Mouse (Mus musculus) layer of hippocampus, adult 9-11 months (tissue): Measurements from ENCODE around the gene Neurl2.
A peak's percentile ranks its signal among the peaks of the same experiment; 100 is the strongest.
"Not testable (repeated sequence)": the region's sequence is repeated elsewhere in the genome, so short reads cannot be mapped to it uniquely, and the experiment has no call there.

Source experiments
- DNase-seq: peaks from one replicate; pipeline ENCODE4 v3.0.0; 2022

The Neurl2 gene

GRCm38 (mm10) chr2:164857842-164858553 is 24.7 kb upstream of the Neurl2 start:
- no peak for DNase-seq

- no peak for DNase-seq
These were observed 24.0 kb upstream of the Neurl2 start, which contains the start of gene Pltp for GRCm38 (mm10) chr2:164857101-164857821. Pltp (minus strand) TSS chr2:164857711.

- no peak for DNase-seq
These were observed 23.2 kb upstream of the Neurl2 start for GRCm38 (mm10) chr2:164856309-164857100.

GRCm38 (mm10) chr2:164855572-164855971 is 22.3 kb upstream of the Neurl2 start:
- not testable (repeated sequence) for DNase-seq

- DNase-seq, result no peak
These were observed 16.8 kb upstream of the Neurl2 start for GRCm38 (mm10) chr2:164850061-164850460.

- DNase-seq, result no peak
These were observed 12.5 kb upstream of the Neurl2 start for GRCm38 (mm10) chr2:164845782-164846181.

- no peak for DNase-seq
These were observed 1.9 kb upstream of the Neurl2 start for GRCm38 (mm10) chr2:164835164-164835563.

GRCm38 (mm10) chr2:164834531-164834930 is 1.3 kb upstream of the Neurl2 start:
- no peak for DNase-seq

GRCm38 (mm10) chr2:164832748-164833301 is 431 bp downstream of the Neurl2 start, which contains the start of gene Ctsa:
Ctsa (plus strand) TSS chr2:164832873.
- DNase-seq, result peak; percentile 85

GRCm38 (mm10) chr2:164832032-164832747 is 1.1 kb downstream of the Neurl2 start:
- no peak for DNase-seq

- no peak for DNase-seq
These were observed 2.2 kb downstream of the Neurl2 start for GRCm38 (mm10) chr2:164831029-164831428.

- no peak for DNase-seq
These were observed 4.2 kb downstream of the Neurl2 start for GRCm38 (mm10) chr2:164829090-164829489.

- DNase-seq, result no peak
These were observed 4.8 kb downstream of the Neurl2 start, which contains the start of gene Spata25 for GRCm38 (mm10) chr2:164828437-164828836. Spata25 (minus strand) TSS chr2:164828537.

- no peak for DNase-seq
These were observed 6.0 kb downstream of the Neurl2 start for GRCm38 (mm10) chr2:164827146-164827850.

GRCm38 (mm10) chr2:164825521-164825920 is 7.7 kb downstream of the Neurl2 start:
- DNase-seq, result no peak

- no peak for DNase-seq
These were observed 9.3 kb downstream of the Neurl2 start for GRCm38 (mm10) chr2:164823969-164824368.

- DNase-seq, result peak; percentile 51
These were observed 10.1 kb downstream of the Neurl2 start for GRCm38 (mm10) chr2:164823181-164823585.

GRCm38 (mm10) chr2:164822636-164823165 is 10.6 kb downstream of the Neurl2 start, which contains the start of gene Zswim1:
Zswim1 (plus strand) TSS chr2:164822686.
- peak; percentile 99 for DNase-seq

GRCm38 (mm10) chr2:164821060-164821459 is 12.2 kb downstream of the Neurl2 start:
- DNase-seq, result no peak

GRCm38 (mm10) chr2:164817703-164818102 is 15.6 kb downstream of the Neurl2 start:
- DNase-seq, result no peak

GRCm38 (mm10) chr2:164817206-164817605 is 16.1 kb downstream of the Neurl2 start:
- no peak for DNase-seq
